Mouse (Mus musculus) liver, adult 2 months (tissue): ENCODE results near the gene Retreg1. TPM values are rescaled to one million over a fixed set of nuclear protein-coding genes. Genes with fewer than 3 reads are reported as not detected.
A peak's percentile ranks its signal among the peaks of the same experiment; 100 is the strongest.

Experiments
- DNase-seq: peaks from one replicate; pipeline ENCODE4 v3.0.0-alpha.2; 2011; ENCODE audit warnings: low read depth, low spot score; ENCODE audit errors: extremely low read depth
- H3K27ac ChIP-seq: fragments of 200-500 bp; replicated peaks from 2 replicates; pipeline ENCODE4 v1.5.1; 2012; ENCODE audit warnings: low read depth, mild to moderate bottlenecking, control low read depth, inconsistent platforms, low read length; ENCODE audit not compliant: insufficient read depth
- H3K27me3 ChIP-seq: fragments of 200-500 bp; 2 replicates; pipeline ENCODE4 v1.6.1; 2012; ENCODE audit warnings: mild to moderate bottlenecking, moderate library complexity, low read length, inconsistent platforms; ENCODE audit not compliant: control insufficient read depth, insufficient read depth
- H3K36me3 ChIP-seq: fragments of 200-500 bp; 2 replicates; pipeline ENCODE4 v1.6.1; 2012; ENCODE audit warnings: low read length, inconsistent platforms; ENCODE audit not compliant: control insufficient read depth, insufficient read depth
- H3K4me1 ChIP-seq: fragments of 200-500 bp; 2 replicates; pipeline ENCODE4 v1.6.1; 2011; ENCODE audit warnings: low read length; ENCODE audit not compliant: control insufficient read depth, insufficient read depth
- H3K4me3 ChIP-seq: fragments of 200-500 bp; 2 replicates; pipeline ENCODE4 v1.5.1; 2011; ENCODE audit warnings: low read depth, mild to moderate bottlenecking, control low read depth, low read length, moderate library complexity; ENCODE audit not compliant: insufficient read depth
- H3K79me2 ChIP-seq: fragments of 200-500 bp; 2 replicates; pipeline ENCODE4 v1.6.1; 2012; ENCODE audit warnings: inconsistent platforms, mild to moderate bottlenecking, low read length, moderate library complexity; ENCODE audit not compliant: control insufficient read depth, insufficient read depth
- H3K9ac ChIP-seq: fragments of 200-500 bp; 2 replicates; pipeline ENCODE4 v1.6.1; 2012; ENCODE audit warnings: low read depth, mild to moderate bottlenecking, control low read depth, inconsistent platforms, low read length
- CTCF ChIP-seq: fragments of 200-500 bp; IDR thresholded peaks from 2 replicates; pipeline ENCODE4 v1.5.1; 2011; ENCODE audit warnings: low read depth, low read length, control low read depth
- POLR2A ChIP-seq: fragments of 200-500 bp; IDR thresholded peaks from 2 replicates; pipeline ENCODE4 v1.6.1; 2011; ENCODE audit warnings: low read length, control low read depth; ENCODE audit not compliant: insufficient read depth; ENCODE audit errors: extremely low read depth
- WGBS: fragments of 180-500 bp; shearing (Covaris S2); methylation state at CpG from one replicate; pipeline ENCODE4 v1.1.7; 2018; 5-methylcytosine and 5-hydroxymethylcytosine counted together
- polyA plus RNA-seq: library from polyadenylated mRNA; depleted of rRNA; stranded (reverse); fragments of >200 nt; gene quantifications from 2 replicates; pipeline ENCODE4 v1.2.3, GENCODE M21; 2012
- total RNA-seq: library from RNA; depleted of rRNA; stranded (reverse); fragments of >200 nt; gene quantifications from 2 replicates; pipeline ENCODE4 v1.2.3, GENCODE M21; 2014

Gene Retreg1
- total and polyA plus RNA-seq, 2 experiments = 16.1 to 176 TPM

DNA sequence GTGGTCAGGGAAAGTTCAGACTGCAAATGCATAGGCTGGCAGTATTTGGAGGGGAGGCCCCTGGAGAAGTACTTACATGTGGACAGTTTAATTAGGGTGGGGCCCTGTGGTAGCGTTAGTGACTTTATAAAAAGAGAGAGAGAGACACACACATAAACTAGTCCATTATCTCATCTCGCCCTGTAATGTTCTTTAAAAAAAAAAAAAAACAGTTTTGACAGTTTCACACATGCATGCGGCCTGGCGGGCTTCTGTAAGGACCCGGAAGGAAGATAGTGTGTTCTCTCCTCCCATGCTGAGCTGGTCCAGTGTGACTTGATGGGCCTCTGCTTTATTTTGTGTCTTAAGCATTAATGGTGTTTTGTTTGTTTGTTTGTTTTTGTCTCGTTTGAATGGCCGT lies 95.5 kb downstream of the Retreg1 start:
- H3K9ac ChIP-seq = no peak overlapping the region
- H3K4me1 ChIP-seq = peaks cover 19% of the 10 kb centered on the region
- no peak overlapping the region for H3K27ac ChIP-seq
- 90% methylated on average over 7 of the region's 7 CpGs for WGBS
- DNase-seq = no peak
- H3K79me2 ChIP-seq = peaks cover 17% of the 10 kb centered on the region; the same call in 1 of the 2 replicates
- no peaks in the 10 kb centered on the region for H3K27me3 ChIP-seq
- TF ChIP-seq POLR2A (no peak), CTCF (no peak)
- H3K4me3 ChIP-seq = no peak overlapping the region
- no peaks in the 10 kb centered on the region for H3K36me3 ChIP-seq

DNA sequence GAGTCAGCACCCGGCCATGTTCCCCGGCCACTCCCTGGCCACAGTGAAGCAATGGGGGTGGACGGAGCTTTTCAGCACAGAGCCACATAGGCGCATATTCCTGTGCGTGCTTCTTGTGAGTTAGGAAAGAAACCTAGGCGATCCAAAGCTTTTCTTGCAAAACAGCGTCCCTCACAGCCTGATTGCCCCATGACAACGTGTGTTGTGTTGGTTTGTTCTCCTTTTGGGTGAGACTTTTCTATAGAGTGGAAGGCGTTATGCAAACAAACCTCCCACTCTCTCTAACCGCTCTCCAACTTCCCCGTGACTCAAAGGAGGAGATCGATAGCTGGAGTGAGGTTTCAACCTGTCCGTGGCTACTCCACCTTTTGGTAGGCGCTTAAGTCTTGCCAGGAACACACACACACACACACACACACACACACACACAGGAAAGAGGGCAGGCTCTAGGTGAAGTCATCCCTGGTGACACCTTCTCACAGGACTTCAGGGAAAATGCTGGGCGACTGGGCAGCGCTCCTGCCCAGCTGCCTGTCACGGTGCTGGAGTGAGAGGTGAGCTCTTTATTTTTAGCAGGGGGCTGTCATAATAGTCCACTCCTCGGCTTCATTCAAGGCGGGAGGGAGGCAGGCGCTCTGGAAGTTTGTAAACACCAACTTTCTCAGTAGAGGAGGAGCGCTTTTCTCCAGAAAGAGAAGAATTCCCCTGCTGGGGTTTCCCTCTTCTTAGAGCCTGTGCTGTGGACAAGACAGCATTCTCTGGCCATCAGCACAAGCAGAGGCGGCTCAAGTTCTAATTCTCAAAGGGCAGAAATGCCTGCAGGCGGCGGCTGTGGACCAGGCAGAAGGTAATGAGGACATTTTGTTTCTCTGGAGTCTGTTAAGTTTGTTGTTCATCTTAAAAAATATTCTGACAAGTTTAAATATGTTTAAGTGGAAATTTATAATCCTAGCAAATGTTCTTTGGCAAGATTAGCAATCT lies 97.7 kb downstream of the Retreg1 start:
- WGBS = 19% methylated on average over 24 of the region's 24 CpGs
- Histone ChIP-seq H3K79me2 (peaks cover 12% of the 10 kb centered on the region; the same call in 1 of the 2 replicates), H3K9ac (peak overlapping the region; percentile 56), H3K36me3 (no peaks in the 10 kb centered on the region), H3K4me1 (peaks cover 21% of the 10 kb centered on the region), H3K27me3 (no peaks in the 10 kb centered on the region), H3K27ac (peak overlapping the region; percentile 86), H3K4me3 (peak overlapping the region; percentile 41)
- no peak for TF ChIP-seq CTCF
- 0 out of 2 replicates have a peak, but pooled peaks have one; percentile 39 for TF ChIP-seq POLR2A
- peak; percentile 94 for DNase-seq

DNA sequence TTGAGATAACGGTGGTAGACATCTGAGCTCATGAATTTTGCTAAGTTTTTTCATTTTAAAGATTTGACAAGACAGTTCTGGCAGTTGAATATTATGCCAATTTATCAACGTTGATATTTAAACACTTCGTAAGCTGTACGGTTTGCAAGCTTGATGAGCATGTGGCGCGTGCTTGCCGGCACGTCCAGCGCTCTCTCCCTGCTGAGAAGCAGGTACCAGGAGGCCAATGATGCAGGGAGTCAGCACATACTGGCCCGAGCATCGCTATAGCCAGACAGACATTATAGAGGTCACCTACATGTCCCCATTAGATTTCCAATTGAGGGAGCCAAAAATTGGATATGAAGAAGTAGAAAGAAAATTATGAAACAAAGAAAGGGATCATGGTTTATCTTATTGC lies 98.5 kb downstream of the Retreg1 start:
- Histone ChIP-seq H3K9ac (peak overlapping the region; percentile 41), H3K36me3 (no peaks in the 10 kb centered on the region), H3K4me1 (peaks cover 21% of the 10 kb centered on the region), H3K27ac (no peak overlapping the region), H3K27me3 (no peaks in the 10 kb centered on the region), H3K79me2 (peaks cover 14% of the 10 kb centered on the region; the same call in 1 of the 2 replicates), H3K4me3 (peak overlapping the region; percentile 58)
- TF ChIP-seq CTCF (no peak), POLR2A (no peak)
- 42% methylated on average over 11 of the region's 11 CpGs for WGBS
- no peak for DNase-seq

- H3K36me3 ChIP-seq = no peaks in the 10 kb centered on the region
- peaks cover 18% of the 10 kb centered on the region; the same call in 1 of the 2 replicates for H3K79me2 ChIP-seq
- no peaks in the 10 kb centered on the region for H3K27me3 ChIP-seq
- H3K4me1 ChIP-seq = peaks cover 22% of the 10 kb centered on the region
- TF ChIP-seq CTCF (no peak), POLR2A (no peak)
- H3K9ac ChIP-seq = peak overlapping the region; percentile 58
- H3K27ac ChIP-seq = peak overlapping the region; percentile 60
- WGBS = 15% methylated on average over 4 of the region's 4 CpGs
- H3K4me3 ChIP-seq = peak overlapping the region; percentile 58
- peak; percentile 74 for DNase-seq
These were observed 99.4 kb downstream of the Retreg1 start for GRCm38 (mm10) chr15:25942415-25942814.

DNA sequence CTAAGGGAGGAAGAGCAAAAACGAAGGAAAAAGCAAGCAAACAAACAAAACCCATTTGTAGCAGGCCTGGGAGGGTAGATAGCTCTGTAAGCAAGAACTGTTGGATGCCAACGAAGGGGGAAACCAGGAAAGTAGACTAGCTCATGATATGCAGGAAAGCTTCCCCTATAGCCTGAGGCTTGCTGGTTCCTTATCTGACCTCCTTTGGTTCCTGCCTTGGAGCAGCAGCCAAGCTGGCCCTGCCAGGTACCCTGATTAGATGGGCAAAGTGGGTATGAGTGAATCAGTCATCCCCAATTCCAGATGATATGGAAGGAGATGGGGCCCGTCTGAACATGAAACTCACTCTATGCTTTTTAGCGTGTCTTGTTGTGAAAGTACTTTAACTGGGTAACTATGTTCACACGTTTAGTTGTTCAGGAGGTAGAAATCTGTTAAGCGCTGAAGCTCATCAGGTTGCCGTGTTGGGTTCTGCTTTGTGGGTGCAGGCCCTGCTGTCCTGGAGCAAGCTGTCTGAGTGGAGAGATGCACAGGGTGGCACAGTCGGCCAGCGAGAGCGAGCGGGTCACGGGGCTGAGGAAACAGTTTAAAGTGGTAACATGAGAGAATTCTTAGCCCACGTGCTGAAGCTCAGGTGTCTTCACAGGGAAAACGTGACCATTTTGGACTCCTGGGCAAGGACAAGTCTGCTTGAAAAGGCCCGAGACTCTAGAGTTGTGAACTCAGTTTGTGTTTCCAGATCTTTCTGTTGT lies 100.6 kb downstream of the Retreg1 start:
- Histone ChIP-seq H3K27me3 (no peaks in the 10 kb centered on the region), H3K4me3 (no peak overlapping the region; the same call in 1 of the 2 replicates)

More for the DNA sequence above, 100.6 kb downstream of the Retreg1 start:
- peaks cover 29% of the 10 kb centered on the region for H3K4me1 ChIP-seq
- H3K9ac ChIP-seq = no peak overlapping the region
- no peaks in the 10 kb centered on the region for H3K36me3 ChIP-seq
- H3K79me2 ChIP-seq = peaks cover 24% of the 10 kb centered on the region; the same call in 1 of the 2 replicates
- TF ChIP-seq POLR2A = no peak
- no peak for TF ChIP-seq CTCF
- no peak for DNase-seq
- 0 out of 2 replicates have a peak overlapping the region, but pooled peaks have one; percentile 30 for H3K27ac ChIP-seq
- 83% methylated on average over 15 of the region's 15 CpGs for WGBS
